Mouse (Mus musculus): ENCODE measurements around the gene Cntn1. TPM values are rescaled to one million over a fixed set of nuclear protein-coding genes. Genes with fewer than 3 reads are reported as not detected.

The Cntn1 gene
- polyA plus RNA-seq, 1 experiment: 1.4 TPM

DNA sequence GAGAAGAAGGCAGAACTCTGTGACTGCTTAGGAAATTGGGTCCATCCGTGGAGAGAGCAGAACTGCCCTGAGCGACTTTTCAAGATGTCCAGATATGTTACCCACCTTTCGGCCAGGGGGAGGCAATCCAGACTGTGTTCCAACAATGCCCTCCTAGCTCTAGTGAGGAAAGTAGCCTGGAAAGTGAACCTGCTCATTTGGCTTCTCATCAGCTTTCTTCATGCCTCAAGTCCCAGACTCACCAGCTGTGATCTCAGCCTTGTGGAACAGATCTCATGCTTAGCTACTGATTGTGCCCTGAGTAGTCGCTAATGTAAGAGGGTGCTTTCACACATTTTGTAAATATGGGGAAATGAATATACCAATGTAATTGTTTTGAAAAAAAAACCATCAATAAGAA, 2.4 kb upstream of the Cntn1 start:
- no peak for TF ChIP-seq CTCF (IDR thresholded peaks at IDR 0.05; ENCODE audit: control insufficient read depth, insufficient read depth, insufficient replicate concordance, low read depth, low read length)
- TF ChIP-seq POLR2A (IDR thresholded peaks at IDR 0.05; ENCODE audit: control insufficient read depth, low read depth, low read length): no peak
- H3K4me1 ChIP-seq (ENCODE audit: control insufficient read depth, insufficient read depth, low read length): peaks cover 7% of the 10 kb centered on the region
- H3K27me3 ChIP-seq (ENCODE audit: control insufficient read depth, insufficient read depth, low read length): no peaks in the 10 kb centered on the region
- no peaks in the 10 kb centered on the region for H3K36me3 ChIP-seq (ENCODE audit: control insufficient read depth, insufficient read depth, low read length)
- no peak overlapping the region for H3K27ac ChIP-seq (ENCODE audit: control insufficient read depth, insufficient read depth, low read depth, low read length)
- H3K4me3 ChIP-seq (ENCODE audit: control insufficient read depth, low read depth, low read length): no peak overlapping the region

DNA sequence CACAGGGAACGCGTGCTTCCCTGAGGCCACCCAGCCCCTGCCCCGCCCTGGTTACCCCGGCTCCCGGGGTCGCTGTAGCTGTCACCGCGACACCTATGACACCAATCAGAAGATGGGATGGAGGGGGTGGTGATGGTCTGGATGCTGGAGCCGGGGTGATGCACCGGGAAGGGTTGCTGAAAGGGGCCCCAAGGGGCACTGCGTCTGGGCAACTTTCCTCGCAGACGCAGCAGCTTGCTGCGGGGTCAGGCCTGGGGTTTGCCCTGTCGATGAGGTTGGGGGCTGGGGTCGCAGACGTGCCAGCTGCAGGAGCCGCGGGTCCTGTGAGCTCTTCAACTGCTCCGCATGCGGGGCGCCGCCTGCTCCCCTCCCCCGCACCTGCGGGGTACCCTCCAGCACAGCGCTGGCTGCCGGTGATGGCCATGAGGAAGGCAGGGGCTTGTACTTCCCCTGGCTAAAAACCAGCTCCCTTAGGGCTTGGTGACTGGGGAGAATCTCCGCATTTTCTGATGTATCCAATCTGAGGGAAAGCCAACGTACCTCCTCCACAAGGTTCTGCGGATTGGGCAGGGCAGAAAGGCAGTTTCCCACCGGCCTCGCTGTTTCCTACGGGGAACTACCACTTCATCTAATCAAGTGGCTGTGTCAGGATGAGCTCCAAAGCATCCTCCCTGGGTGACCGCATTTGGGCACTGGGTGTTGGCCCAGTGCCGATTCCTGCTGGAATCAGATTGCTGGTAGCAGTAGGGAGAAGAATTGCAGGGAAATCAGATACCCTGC, 578 bp downstream of the Cntn1 start:
- H3K36me3 ChIP-seq (ENCODE audit: control insufficient read depth, insufficient read depth, low read length): no peaks in the 10 kb centered on the region
- H3K27ac ChIP-seq (ENCODE audit: control insufficient read depth, insufficient read depth, low read depth, low read length): no peak overlapping the region
- TF ChIP-seq CTCF (IDR thresholded peaks at IDR 0.05; ENCODE audit: control insufficient read depth, insufficient read depth, insufficient replicate concordance, low read depth, low read length): no peak
- no peak for TF ChIP-seq POLR2A (IDR thresholded peaks at IDR 0.05; ENCODE audit: control insufficient read depth, low read depth, low read length)
- no peaks in the 10 kb centered on the region for H3K27me3 ChIP-seq (ENCODE audit: control insufficient read depth, insufficient read depth, low read length)
- H3K4me3 ChIP-seq (ENCODE audit: control insufficient read depth, low read depth, low read length): no peak overlapping the region; the same call in 1 of the 2 replicates
- peaks cover 6% of the 10 kb centered on the region for H3K4me1 ChIP-seq (ENCODE audit: control insufficient read depth, insufficient read depth, low read length)

DNA sequence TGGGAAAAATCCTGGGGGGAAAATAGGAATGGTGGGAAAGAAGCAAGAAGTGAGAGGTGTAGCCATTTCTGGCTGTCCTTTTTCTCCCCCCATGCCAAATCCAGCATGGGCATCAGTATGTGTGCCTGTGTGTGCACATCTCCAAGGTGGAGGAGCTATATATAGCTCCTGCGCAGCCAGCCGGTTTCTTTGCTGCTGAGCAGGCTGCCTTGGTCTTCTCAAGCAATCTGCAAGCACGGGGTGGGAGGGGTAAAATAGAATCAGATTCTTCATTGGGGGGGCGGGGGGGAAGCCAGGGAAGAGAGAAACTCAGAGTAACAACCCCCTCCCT, 1.1 kb downstream of the Cntn1 start:
- Histone ChIP-seq H3K27me3 (ENCODE audit: control insufficient read depth, insufficient read depth, low read length) (no peaks in the 10 kb centered on the region), H3K27ac (ENCODE audit: control insufficient read depth, insufficient read depth, low read depth, low read length) (no peak overlapping the region), H3K4me3 (ENCODE audit: control insufficient read depth, low read depth, low read length) (no peak overlapping the region), H3K4me1 (ENCODE audit: control insufficient read depth, insufficient read depth, low read length) (peaks cover 6% of the 10 kb centered on the region), H3K36me3 (ENCODE audit: control insufficient read depth, insufficient read depth, low read length) (no peaks in the 10 kb centered on the region)
- TF ChIP-seq POLR2A (IDR thresholded peaks at IDR 0.05; ENCODE audit: control insufficient read depth, low read depth, low read length) (no peak), CTCF (IDR thresholded peaks at IDR 0.05; ENCODE audit: control insufficient read depth, insufficient read depth, insufficient replicate concordance, low read depth, low read length) (no peak)

DNA sequence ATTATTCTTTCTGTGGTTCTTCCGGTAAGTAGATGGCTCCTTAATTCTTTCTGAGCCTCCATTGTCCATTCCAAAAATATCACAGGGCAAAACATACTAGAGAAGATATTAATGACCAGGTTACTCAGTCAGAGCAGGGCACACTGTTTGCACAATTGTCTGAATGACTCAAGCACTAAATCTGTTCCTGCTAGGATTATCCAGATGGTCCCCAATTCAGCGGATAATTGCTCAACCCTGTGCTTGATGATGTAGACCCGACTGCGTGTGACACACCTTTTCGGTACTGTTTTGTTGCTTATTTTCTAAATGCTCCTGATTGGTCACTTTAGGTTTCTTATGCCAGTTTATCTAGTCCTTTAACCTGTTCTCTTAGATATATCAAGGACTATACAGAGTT, 6.6 kb downstream of the Cntn1 start:
- H3K27me3 ChIP-seq (ENCODE audit: control insufficient read depth, insufficient read depth, low read length): no peaks in the 10 kb centered on the region
- no peak overlapping the region for H3K4me3 ChIP-seq (ENCODE audit: control insufficient read depth, low read depth, low read length)
- TF ChIP-seq POLR2A (IDR thresholded peaks at IDR 0.05; ENCODE audit: control insufficient read depth, low read depth, low read length) (no peak), CTCF (IDR thresholded peaks at IDR 0.05; ENCODE audit: control insufficient read depth, insufficient read depth, insufficient replicate concordance, low read depth, low read length) (no peak)
- no peak overlapping the region for H3K27ac ChIP-seq (ENCODE audit: control insufficient read depth, insufficient read depth, low read depth, low read length)
- H3K36me3 ChIP-seq (ENCODE audit: control insufficient read depth, insufficient read depth, low read length): no peaks in the 10 kb centered on the region
- H3K4me1 ChIP-seq (ENCODE audit: control insufficient read depth, insufficient read depth, low read length): no peaks in the 10 kb centered on the region

DNA sequence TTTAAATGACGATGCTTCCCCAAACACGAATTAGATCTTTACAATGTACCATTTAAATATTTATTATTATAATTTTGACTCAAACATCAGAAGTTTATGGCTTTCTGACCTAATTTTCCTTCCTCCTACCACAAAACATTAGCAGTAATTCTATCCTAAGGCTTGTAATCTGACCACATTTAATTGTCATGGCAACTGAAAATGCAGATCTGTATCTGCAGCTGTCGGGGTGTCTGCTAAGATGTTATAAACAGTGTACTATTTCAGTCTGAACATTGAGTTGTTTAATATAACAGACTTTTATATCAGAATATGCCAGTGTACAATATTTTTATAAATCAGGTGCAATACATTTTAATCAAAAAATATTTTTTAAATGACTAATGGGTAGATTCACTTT, 10.0 kb downstream of the Cntn1 start:
- TF ChIP-seq POLR2A (IDR thresholded peaks at IDR 0.05; ENCODE audit: control insufficient read depth, low read depth, low read length): no peak
- TF ChIP-seq CTCF (IDR thresholded peaks at IDR 0.05; ENCODE audit: control insufficient read depth, insufficient read depth, insufficient replicate concordance, low read depth, low read length): no peak
- no peaks in the 10 kb centered on the region for H3K36me3 ChIP-seq (ENCODE audit: control insufficient read depth, insufficient read depth, low read length)
- no peak overlapping the region for H3K27ac ChIP-seq (ENCODE audit: control insufficient read depth, insufficient read depth, low read depth, low read length)
- no peaks in the 10 kb centered on the region for H3K27me3 ChIP-seq (ENCODE audit: control insufficient read depth, insufficient read depth, low read length)
- H3K4me3 ChIP-seq (ENCODE audit: control insufficient read depth, low read depth, low read length): no peak overlapping the region
- H3K4me1 ChIP-seq (ENCODE audit: control insufficient read depth, insufficient read depth, low read length): no peaks in the 10 kb centered on the region

DNA sequence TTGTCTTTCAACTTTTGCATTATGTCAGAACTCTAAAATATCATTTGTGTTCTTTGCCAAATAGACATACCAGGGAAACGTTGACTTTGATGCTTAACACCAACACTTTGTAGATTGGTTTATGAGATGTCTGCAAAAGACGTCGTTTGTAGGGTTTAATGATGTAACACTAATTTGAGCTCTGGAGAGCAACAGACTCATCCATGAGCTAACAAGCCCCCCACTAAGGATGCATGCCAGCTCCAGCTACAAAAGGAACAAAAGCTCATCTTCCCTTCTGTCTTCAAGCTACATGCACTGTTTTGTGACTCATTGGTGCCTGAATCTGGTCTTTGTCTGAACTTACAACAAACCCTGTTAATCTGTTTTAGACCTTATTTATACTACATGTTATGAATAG, 28.5 kb downstream of the Cntn1 start:
- no peaks in the 10 kb centered on the region for H3K27me3 ChIP-seq (ENCODE audit: control insufficient read depth, insufficient read depth, low read length)
- no peak overlapping the region for H3K4me3 ChIP-seq (ENCODE audit: control insufficient read depth, low read depth, low read length)
- H3K4me1 ChIP-seq (ENCODE audit: control insufficient read depth, insufficient read depth, low read length): no peaks in the 10 kb centered on the region
- H3K36me3 ChIP-seq (ENCODE audit: control insufficient read depth, insufficient read depth, low read length): no peaks in the 10 kb centered on the region
- TF ChIP-seq CTCF (IDR thresholded peaks at IDR 0.05; ENCODE audit: control insufficient read depth, insufficient read depth, insufficient replicate concordance, low read depth, low read length) (no peak), POLR2A (IDR thresholded peaks at IDR 0.05; ENCODE audit: control insufficient read depth, low read depth, low read length) (no peak)
- no peak overlapping the region for H3K27ac ChIP-seq (ENCODE audit: control insufficient read depth, insufficient read depth, low read depth, low read length)

DNA sequence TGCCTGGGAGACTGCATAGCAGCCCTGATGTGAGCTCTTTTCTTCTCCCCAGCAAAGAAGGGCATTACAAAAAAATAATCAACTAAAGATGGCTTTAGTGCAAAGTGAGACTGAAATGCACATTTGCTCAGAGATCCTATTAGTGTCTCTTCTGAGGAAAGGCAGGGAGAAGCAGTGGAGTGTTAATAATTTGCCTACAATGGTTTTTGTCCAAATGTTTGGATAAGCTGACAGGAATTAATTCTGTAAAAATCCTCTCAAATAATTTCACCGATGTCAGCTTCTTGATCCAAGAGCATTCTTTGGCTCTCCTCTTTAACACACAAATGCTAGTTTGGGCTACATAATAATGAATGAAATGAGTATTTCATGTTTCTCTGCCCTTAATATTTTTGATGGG, 34.9 kb downstream of the Cntn1 start:
- H3K4me3 ChIP-seq (ENCODE audit: control insufficient read depth, low read depth, low read length): no peak overlapping the region
- no peak overlapping the region for H3K27ac ChIP-seq (ENCODE audit: control insufficient read depth, insufficient read depth, low read depth, low read length)
- H3K36me3 ChIP-seq (ENCODE audit: control insufficient read depth, insufficient read depth, low read length): no peaks in the 10 kb centered on the region
- no peak for TF ChIP-seq POLR2A (IDR thresholded peaks at IDR 0.05; ENCODE audit: control insufficient read depth, low read depth, low read length)
- TF ChIP-seq CTCF (IDR thresholded peaks at IDR 0.05; ENCODE audit: control insufficient read depth, insufficient read depth, insufficient replicate concordance, low read depth, low read length): no peak
- no peaks in the 10 kb centered on the region for H3K4me1 ChIP-seq (ENCODE audit: control insufficient read depth, insufficient read depth, low read length)
- H3K27me3 ChIP-seq (ENCODE audit: control insufficient read depth, insufficient read depth, low read length): no peaks in the 10 kb centered on the region
